Mouse (Mus musculus) heart, adult 2 months (tissue): ENCODE data around the gene Hk2. TPM values are rescaled to one million over a fixed set of nuclear protein-coding genes. Genes with fewer than 3 reads are reported as not detected.

ENCODE experiments used
- DNase-seq, 2 experiments: peaks; one replicate each; pipeline ENCODE4 v3.0.0; 2021
- H3K27ac ChIP-seq: fragments of 200-600 bp; 2 replicates; pipeline ENCODE4 v1.8.1; 2022
- H3K27me3 ChIP-seq: fragments of 200-500 bp; 2 replicates; pipeline ENCODE4 v1.6.1; 2012; ENCODE audit warnings: mild to moderate bottlenecking, low read length, inconsistent platforms, mixed read lengths; ENCODE audit not compliant: control insufficient read depth, insufficient read depth
- H3K36me3 ChIP-seq: fragments of 200-500 bp; 2 replicates; pipeline ENCODE4 v1.6.1; 2012; ENCODE audit warnings: low read length, inconsistent platforms; ENCODE audit not compliant: control insufficient read depth, insufficient read depth
- H3K4me1 ChIP-seq: fragments of 200-500 bp; 2 replicates; pipeline ENCODE4 v1.6.1; 2011; ENCODE audit warnings: low read length; ENCODE audit not compliant: control insufficient read depth, insufficient read depth
- H3K4me3 ChIP-seq: fragments of 200-600 bp; 2 replicates; pipeline ENCODE4 v1.8.1; 2022
- H3K79me2 ChIP-seq: fragments of 200-500 bp; replicated peaks from 2 replicates; pipeline ENCODE4 v1.6.1; 2012; ENCODE audit warnings: mild to moderate bottlenecking, inconsistent platforms, low read length, moderate library complexity, mixed read lengths; ENCODE audit not compliant: control insufficient read depth, insufficient read depth
- H3K9ac ChIP-seq: fragments of 200-500 bp; 2 replicates; pipeline ENCODE4 v1.6.1; 2012; ENCODE audit warnings: low read depth, mild to moderate bottlenecking, control low read depth, inconsistent platforms, low read length, mixed read lengths
- CTCF ChIP-seq: fragments of 200-600 bp; IDR thresholded peaks from 2 replicates; pipeline ENCODE4 v1.8.1; 2022; ENCODE audit warnings: antibody characterized with exemption, mild to moderate bottlenecking, moderate library complexity
- EP300 ChIP-seq: fragments of 200-500 bp; IDR thresholded peaks from 2 replicates; pipeline ENCODE4 v1.6.1; 2011; ENCODE audit warnings: low read depth, low read length, control low read depth; ENCODE audit not compliant: insufficient read depth
- POLR2A ChIP-seq: fragments of 200-500 bp; IDR thresholded peaks from 2 replicates; pipeline ENCODE4 v1.6.1; 2011; ENCODE audit warnings: mild to moderate bottlenecking, low read depth, low read length, control low read depth; ENCODE audit not compliant: insufficient read depth
- WGBS: fragments of 180-500 bp; shearing (Covaris S2); methylation state at CpG from one replicate; pipeline ENCODE4 v1.1.7; 2018; 5-methylcytosine and 5-hydroxymethylcytosine counted together
- intact Hi-C: fragments of 180-260 bp; cut with DNase I; formaldehyde crosslinking; loops from one replicate; pipeline ENCODE4 v1.15.1; 2025
- polyA plus RNA-seq: library from polyadenylated mRNA; depleted of rRNA; stranded (reverse); fragments of >200 nt; gene quantifications from 2 replicates; pipeline ENCODE4 v1.2.3, GENCODE M21; 2012
- total RNA-seq, 2 experiments: library from RNA; stranded (reverse); gene quantifications; 2 replicates each; pipeline ENCODE4 v1.2.3; 2021

The Hk2 gene
- total and polyA plus RNA-seq, 3 experiments: 104 to 363 (median 325) TPM

DNA sequence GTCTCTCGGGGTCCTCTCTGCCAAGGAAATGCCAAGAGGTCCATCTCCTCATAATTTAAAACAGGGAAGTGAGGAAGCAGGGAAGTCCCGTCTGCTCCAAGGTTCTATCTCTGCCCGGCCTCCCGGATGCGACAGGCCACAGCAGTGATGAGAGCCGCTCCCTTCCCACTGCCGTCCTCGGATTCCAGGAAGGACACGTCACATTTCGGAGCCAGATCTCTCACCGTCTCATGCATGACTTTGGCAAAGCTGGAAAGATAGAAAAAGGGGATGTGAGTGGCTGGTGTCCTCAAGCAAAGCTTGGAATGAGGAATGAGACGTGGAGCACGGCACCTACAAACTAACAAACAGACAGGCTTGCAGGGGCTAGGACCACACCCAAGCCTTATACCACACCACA, 47.0 kb downstream of the Hk2 start:
- TF ChIP-seq CTCF (no peak), POLR2A (no peak), EP300 (no peak)
- DNase-seq: no peak
- no peaks in the 10 kb centered on the region for H3K27me3 ChIP-seq
- no peak overlapping the region for H3K27ac ChIP-seq
- 74% methylated on average over 13 of the region's 13 CpGs for WGBS
- no peaks in the 10 kb centered on the region for H3K4me1 ChIP-seq
- intact Hi-C loops: no loop called here
- H3K79me2 ChIP-seq: no peaks in the 10 kb centered on the region
- no peak overlapping the region for H3K4me3 ChIP-seq
- H3K36me3 ChIP-seq: no peaks in the 10 kb centered on the region
- H3K9ac ChIP-seq: no peak overlapping the region

DNA sequence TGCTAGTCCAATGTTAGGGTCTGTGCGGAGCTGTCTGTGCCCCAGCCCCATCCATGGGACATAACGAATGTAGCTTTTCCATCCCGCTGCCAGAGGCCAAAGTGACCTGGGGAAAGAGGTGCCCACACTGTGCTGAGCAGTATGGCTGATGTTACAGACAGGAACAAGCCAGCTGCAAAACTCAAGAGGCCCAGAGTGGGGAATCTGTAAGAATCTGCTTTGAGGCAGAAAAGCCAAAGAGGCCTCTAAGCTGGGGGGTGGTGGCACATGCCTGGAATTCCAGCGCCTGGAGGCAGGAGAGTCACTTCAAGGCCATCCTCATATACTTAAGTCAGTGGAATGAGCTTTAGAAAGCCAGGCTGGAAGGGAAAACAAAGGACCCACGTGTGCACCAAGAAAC, 50.9 kb downstream of the Hk2 start:
- DNase-seq: no peak

DNA sequence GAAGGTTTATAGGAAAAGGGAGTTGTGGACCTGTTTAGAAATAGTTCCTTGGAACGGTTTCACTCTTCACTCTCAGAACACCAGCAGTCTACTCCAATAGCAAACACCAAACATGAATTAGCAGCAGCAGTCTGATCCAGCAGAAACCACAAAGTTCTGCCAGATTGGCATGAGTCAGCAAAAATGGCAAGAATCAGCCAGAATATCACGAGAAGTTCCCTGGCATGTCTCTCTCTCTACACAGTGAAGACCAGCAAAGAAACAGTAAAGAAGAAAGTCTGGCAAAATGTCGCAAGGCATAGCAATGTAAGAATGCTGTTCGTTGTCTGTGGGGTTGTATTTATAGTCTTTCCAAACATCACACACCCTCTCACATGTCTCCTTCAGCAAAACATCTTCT, 58.1 kb downstream of the Hk2 start:
- H3K9ac ChIP-seq: no peak overlapping the region
- H3K27me3 ChIP-seq: no peaks in the 10 kb centered on the region
- H3K36me3 ChIP-seq: no peaks in the 10 kb centered on the region
- no peak for TF ChIP-seq POLR2A
- no peak for TF ChIP-seq CTCF
- no peak for TF ChIP-seq EP300
- no peaks in the 10 kb centered on the region for H3K4me1 ChIP-seq
- no peak overlapping the region for H3K27ac ChIP-seq
- DNase-seq: no peak
- 72% methylated on average over 4 of the region's 4 CpGs for WGBS
- intact Hi-C loops: no loop called here
- H3K79me2 ChIP-seq: no peaks in the 10 kb centered on the region
- H3K4me3 ChIP-seq: no peak overlapping the region

More for the DNA sequence above, 50.9 kb downstream of the Hk2 start:
- H3K4me3 ChIP-seq: no peak overlapping the region
- intact Hi-C loops: no loop called here
- no peaks in the 10 kb centered on the region for H3K4me1 ChIP-seq
- no peak for TF ChIP-seq EP300
- TF ChIP-seq POLR2A: no peak
- no peak for TF ChIP-seq CTCF
- H3K9ac ChIP-seq: no peak overlapping the region
- H3K27me3 ChIP-seq: no peaks in the 10 kb centered on the region
- no peaks in the 10 kb centered on the region for H3K79me2 ChIP-seq
- H3K36me3 ChIP-seq: no peaks in the 10 kb centered on the region
- no peak overlapping the region for H3K27ac ChIP-seq
- WGBS: 55% methylated on average over 5 of the region's 5 CpGs

DNA sequence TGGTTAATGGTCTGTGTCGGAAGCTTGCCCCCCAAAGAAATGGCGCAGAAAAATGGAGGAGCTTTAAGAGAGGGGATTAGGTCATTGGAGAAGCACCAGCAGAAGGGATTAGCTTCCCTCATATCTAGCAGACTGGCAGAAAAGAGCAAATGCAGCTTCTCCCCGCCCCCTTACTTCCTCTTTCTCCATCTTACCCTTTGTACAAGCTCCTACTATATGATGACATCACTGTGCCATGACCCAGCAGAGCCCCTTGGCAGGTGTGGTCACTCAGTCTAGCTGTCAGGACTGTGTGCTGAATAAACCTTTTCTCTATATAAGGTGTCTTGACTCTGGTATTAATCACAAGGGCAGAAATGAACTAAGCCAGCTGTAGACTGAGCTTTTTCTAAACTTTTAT, 58.6 kb downstream of the Hk2 start:
- no peak for TF ChIP-seq POLR2A
- TF ChIP-seq EP300: no peak
- no peak for TF ChIP-seq CTCF
- H3K9ac ChIP-seq: no peak overlapping the region

DNA sequence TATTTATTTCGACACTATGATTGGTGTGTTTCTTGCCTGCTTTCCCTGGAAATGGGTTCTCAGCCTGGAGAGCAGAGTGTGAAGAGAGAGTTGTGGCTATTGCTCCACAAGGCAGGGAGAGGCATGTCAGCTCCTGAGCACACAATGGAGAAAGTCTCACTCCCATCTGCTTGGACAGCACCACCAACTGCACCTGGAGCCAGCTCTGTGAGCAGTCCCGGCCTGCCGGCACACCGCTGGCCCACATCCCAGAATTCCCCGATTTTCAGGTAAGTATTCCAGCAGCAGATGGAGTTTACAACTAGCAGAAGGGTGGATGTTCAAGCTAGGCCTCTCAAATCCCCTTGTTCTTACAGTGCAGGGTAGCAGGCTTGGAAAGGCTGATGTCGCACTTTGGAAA, 59.0 kb downstream of the Hk2 start:
- no peaks in the 10 kb centered on the region for H3K79me2 ChIP-seq
- 92% methylated on average over 6 of the region's 6 CpGs for WGBS

More for the DNA sequence above, 58.6 kb downstream of the Hk2 start:
- no peak overlapping the region for H3K27ac ChIP-seq
- intact Hi-C loops: no loop called here
- no peaks in the 10 kb centered on the region for H3K36me3 ChIP-seq
- H3K27me3 ChIP-seq: no peaks in the 10 kb centered on the region
- H3K4me1 ChIP-seq: no peaks in the 10 kb centered on the region
- WGBS: 82% methylated on average over 3 of the region's 3 CpGs
- no peak for DNase-seq
- no peak overlapping the region for H3K4me3 ChIP-seq
- H3K79me2 ChIP-seq: no peaks in the 10 kb centered on the region

DNA sequence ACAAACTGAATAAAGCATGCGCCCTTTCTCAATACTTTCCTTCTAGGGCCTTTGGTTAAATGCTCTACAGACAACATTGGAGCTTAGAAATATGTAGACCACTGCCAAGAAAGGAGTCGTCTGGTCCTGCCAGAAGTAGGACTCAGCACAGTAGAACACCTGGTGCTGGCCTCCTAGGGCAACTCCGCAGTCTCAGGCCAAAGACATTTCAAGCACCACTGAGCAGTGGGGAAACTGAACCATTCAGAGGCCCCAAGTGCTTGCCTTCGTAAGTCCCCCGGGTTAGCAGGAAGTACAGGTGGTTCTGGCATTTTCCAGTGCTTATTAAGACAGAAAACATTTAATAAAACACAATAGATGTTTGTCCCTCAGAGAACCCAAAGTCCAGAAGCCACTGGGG, 59.4 kb downstream of the Hk2 start:
- 87% methylated on average over 5 of the region's 5 CpGs for WGBS
- no peaks in the 10 kb centered on the region for H3K27me3 ChIP-seq
- intact Hi-C loops: loop anchor here (5.0 kb wide), 1 partner anchor 257 kb away; no protein-coding TSS in a partner anchor

More for the DNA sequence above, 59.0 kb downstream of the Hk2 start:
- H3K36me3 ChIP-seq: no peaks in the 10 kb centered on the region
- H3K4me1 ChIP-seq: no peaks in the 10 kb centered on the region
- TF ChIP-seq EP300 (no peak), CTCF (no peak), POLR2A (no peak)
- H3K27ac ChIP-seq: no peak overlapping the region
- H3K27me3 ChIP-seq: no peaks in the 10 kb centered on the region
- DNase-seq: no peak
- H3K9ac ChIP-seq: no peak overlapping the region
- no peak overlapping the region for H3K4me3 ChIP-seq
- intact Hi-C loops: no loop called here

More for the DNA sequence above, 59.4 kb downstream of the Hk2 start:
- Histone ChIP-seq H3K9ac (no peak overlapping the region), H3K79me2 (no peaks in the 10 kb centered on the region), H3K27ac (no peak overlapping the region), H3K4me3 (no peak overlapping the region), H3K4me1 (no peaks in the 10 kb centered on the region), H3K36me3 (no peaks in the 10 kb centered on the region)
- DNase-seq: no peak
- TF ChIP-seq CTCF: no peak
- no peak for TF ChIP-seq POLR2A
- TF ChIP-seq EP300: no peak
